Mouse (Mus musculus): ENCODE results near the gene Slc25a25.

DNA sequence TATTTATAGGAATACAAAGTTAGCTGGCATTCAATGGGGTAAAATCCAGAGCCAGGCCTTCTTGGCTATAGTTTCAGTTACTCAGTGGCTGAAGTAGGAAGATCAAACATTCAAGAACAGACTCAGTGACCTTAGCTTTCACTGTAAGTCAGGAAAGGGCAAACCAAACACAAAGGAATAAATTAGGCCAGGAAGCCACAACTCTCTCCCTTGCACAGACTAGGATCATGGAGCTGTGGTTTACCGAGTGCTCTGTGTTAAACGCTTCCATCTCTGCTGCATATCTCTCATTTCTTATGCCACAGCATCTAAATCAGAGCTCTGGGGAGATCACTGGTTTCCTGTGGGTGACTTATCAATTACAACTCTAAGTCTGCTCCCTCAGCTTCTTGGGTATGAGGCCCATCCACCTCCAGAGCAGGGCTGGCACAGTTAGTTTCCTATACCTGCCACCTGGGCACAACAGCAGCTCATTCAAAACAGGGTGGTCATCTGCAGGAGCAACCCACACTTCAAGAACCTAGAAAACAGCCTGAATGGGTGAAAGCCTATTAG, 13.6 kb downstream of the Slc25a25 start:
- TF ChIP-seq CTCF (IDR thresholded peaks at IDR 0.05; ENCODE audit: extremely low read depth, insufficient read depth, low read length): no peak
- no peak for TF ChIP-seq POLR2A (IDR thresholded peaks at IDR 0.05; ENCODE audit: extremely low read depth, insufficient read depth, low read length)

Measured in cortical plate, adult 2 months (tissue).